Mouse (Mus musculus) neural tube, embryonic 11.5 days (tissue): ENCODE data around the gene Sugp2. TPM values are rescaled to one million over a fixed set of nuclear protein-coding genes. Genes with fewer than 3 reads are reported as not detected.

Experiments
- ATAC-seq: fragments of 200-750 bp; cut with Nextera tagmentation; 2 replicates; pipeline ENCODE4 v1.8.0; 2017; ENCODE audit warnings: moderate number of reproducible peaks, mild to moderate bottlenecking, moderate TSS enrichment, moderate library complexity; ENCODE audit not compliant: insufficient read depth, low FRiP score, low TSS enrichment
- DNase-seq: peaks from one replicate; pipeline ENCODE4 v3.0.0-alpha.2; 2015; ENCODE audit warnings: low spot score
- H3K27ac ChIP-seq: fragments of 300-500 bp; sonication (generic); 2 replicates; pipeline ENCODE4 v1.5.1; 2014; ENCODE audit warnings: low read depth, mild to moderate bottlenecking, low read length
- H3K27me3 ChIP-seq: fragments of 300-500 bp; sonication (generic); 2 replicates; pipeline ENCODE4 v1.6.1; 2014; ENCODE audit warnings: mild to moderate bottlenecking, low read length, mixed read lengths; ENCODE audit not compliant: control insufficient read depth, insufficient read depth
- H3K36me3 ChIP-seq: fragments of 300-500 bp; sonication (generic); 2 replicates; pipeline ENCODE4 v1.6.1; 2014; ENCODE audit warnings: mild to moderate bottlenecking, low read length, moderate library complexity, mixed read lengths; ENCODE audit not compliant: control insufficient read depth, insufficient read depth
- H3K4me1 ChIP-seq: fragments of 300-500 bp; sonication (generic); 2 replicates; pipeline ENCODE4 v1.6.1; 2014; ENCODE audit warnings: low read length, mixed read lengths; ENCODE audit not compliant: control insufficient read depth, insufficient read depth
- H3K4me2 ChIP-seq: fragments of 300-500 bp; sonication (generic); 2 replicates; pipeline ENCODE4 v1.6.1; 2014; ENCODE audit warnings: low read depth, mild to moderate bottlenecking, moderate library complexity
- H3K4me3 ChIP-seq: fragments of 300-500 bp; sonication (generic); 2 replicates; pipeline ENCODE4 v1.5.1; 2014; ENCODE audit warnings: low read depth, low read length
- H3K9ac ChIP-seq: fragments of 300-500 bp; sonication (generic); 2 replicates; pipeline ENCODE4 v1.6.1; 2014; ENCODE audit warnings: mild to moderate bottlenecking, low read length
- H3K9me3 ChIP-seq: fragments of 300-500 bp; sonication (generic); 2 replicates; pipeline ENCODE4 v1.6.1; 2016; ENCODE audit warnings: low read length; ENCODE audit not compliant: control insufficient read depth
- WGBS: fragments of 180-500 bp; shearing (Covaris S2); extraction: QIAGEN DNeasy Blood & Tissue Kit; methylation state at CpG from one replicate; pipeline ENCODE4 v1.1.7; 2014; 5-methylcytosine and 5-hydroxymethylcytosine counted together
- polyA plus RNA-seq: library from polyadenylated mRNA; unstranded; fragments of >200 nt; fragmentation: Nextera tagmentation; extraction: Ambion mirVana; gene quantifications from 2 replicates; pipeline ENCODE4 v1.2.1, GENCODE M21; 2014

The Sugp2 gene
- polyA plus RNA-seq, 1 experiment from 2014 or later = 50.6 TPM

DNA sequence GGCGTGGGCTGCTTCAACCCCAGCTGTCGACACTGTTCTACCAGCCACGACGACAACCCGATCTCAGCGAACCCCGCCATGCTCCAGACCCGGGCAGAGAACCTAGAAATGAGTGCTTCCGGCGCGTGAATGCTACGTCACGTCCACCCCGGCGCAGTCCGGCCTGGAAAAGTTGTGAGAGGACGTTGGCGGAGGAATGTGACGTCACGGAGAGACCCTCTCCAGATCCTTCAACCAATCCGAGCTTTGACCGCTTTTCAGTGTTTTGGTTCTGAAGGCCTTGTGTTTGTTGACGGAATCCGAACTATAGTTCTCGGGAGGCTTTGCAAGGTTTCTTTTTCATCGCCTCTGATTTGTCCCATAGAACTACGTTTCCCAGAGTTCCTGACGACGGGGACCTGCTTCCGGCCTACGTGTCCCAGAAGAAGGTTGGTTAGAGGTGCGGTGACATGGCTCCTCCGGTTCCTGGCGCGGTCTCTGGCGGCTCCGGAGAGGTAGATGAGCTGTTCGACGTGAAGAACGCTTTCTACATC, 68.4 kb downstream of the Sugp2 start, which contains the start of the genes Ddx49 and Cope:
Gene Ddx49, minus strand, starts transcription at position 132 of the 533 bp plus-strand sequence.
Gene Cope, plus strand, starts transcription at position 161 of the 533 bp plus-strand sequence.
- H3K4me1 ChIP-seq = peaks cover 13% of the 10 kb centered on the region
- H3K9me3 ChIP-seq = no peaks in the 10 kb centered on the region
- H3K27ac ChIP-seq = no peak within 1 kb of the TSS
- H3K9ac ChIP-seq = peak within 1 kb of the TSS; percentile 71
- H3K36me3 ChIP-seq = peaks cover 10% of the 10 kb centered on the region
- DNase-seq = peak; percentile 96
- peak within 1 kb of the TSS; percentile 91 for H3K4me2 ChIP-seq
- no peaks in the 10 kb centered on the region for H3K27me3 ChIP-seq
- peak within 1 kb of the TSS; percentile 93 for H3K4me3 ChIP-seq
- WGBS = 0% methylated on average over 40 of the region's 40 CpGs
- ATAC-seq = peak; percentile 94

DNA sequence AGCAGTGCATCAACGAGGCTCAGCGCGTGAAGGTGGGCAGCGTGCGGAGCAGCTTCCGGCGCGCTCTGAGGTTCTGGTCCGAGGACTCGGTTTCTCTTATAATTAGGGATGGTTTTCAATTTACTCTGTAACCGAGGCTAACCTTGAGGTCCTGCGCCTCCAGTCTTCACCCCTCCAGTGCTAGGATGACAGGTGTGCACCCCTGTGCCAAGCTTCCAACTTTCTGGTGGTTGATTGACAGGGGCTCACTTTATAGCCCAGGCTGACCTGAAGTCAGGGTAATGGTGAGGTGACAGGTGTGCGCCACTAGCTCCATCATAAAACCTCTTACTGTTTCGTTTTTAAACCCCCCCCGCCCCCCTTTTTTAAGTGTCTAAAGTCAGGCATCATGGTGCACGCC, 68.9 kb downstream of the Sugp2 start:
- no peak overlapping the region for H3K27ac ChIP-seq
- no peaks in the 10 kb centered on the region for H3K27me3 ChIP-seq
- DNase-seq (no peak), ATAC-seq (peak; percentile 28; the same call in 1 of the 2 replicates)
- H3K4me1 ChIP-seq = peaks cover 13% of the 10 kb centered on the region
- H3K9ac ChIP-seq = peak overlapping the region; percentile 71
- peak overlapping the region; percentile 93 for H3K4me3 ChIP-seq
- no peaks in the 10 kb centered on the region for H3K9me3 ChIP-seq
- 3% methylated on average over 16 of the region's 16 CpGs for WGBS
- H3K4me2 ChIP-seq = peak overlapping the region; percentile 91
- peaks cover 13% of the 10 kb centered on the region for H3K36me3 ChIP-seq

DNA sequence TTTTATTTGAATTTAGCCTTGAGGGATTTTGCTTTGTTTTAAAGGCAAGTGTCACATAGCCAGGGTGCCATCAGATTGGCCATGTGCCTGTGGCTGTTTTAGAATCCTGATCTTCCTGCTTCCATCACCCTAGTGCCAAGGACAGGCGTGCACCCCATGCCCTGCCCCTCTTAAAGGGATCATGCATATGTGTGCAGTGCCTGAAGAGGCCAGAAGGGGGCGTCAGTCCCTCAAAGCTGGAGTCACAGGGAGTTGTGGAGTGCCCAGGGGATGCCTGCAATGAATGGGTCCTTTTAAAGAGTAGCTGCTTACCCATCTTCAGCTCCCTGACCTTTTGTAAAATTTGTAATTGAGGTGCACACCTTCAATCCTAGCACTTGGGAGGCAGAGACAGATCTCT, 75.3 kb downstream of the Sugp2 start:
- Histone ChIP-seq H3K9ac (no peak overlapping the region), H3K4me3 (no peak overlapping the region), H3K27me3 (no peaks in the 10 kb centered on the region), H3K9me3 (no peaks in the 10 kb centered on the region), H3K4me2 (no peak overlapping the region), H3K36me3 (peaks cover 27% of the 10 kb centered on the region), H3K27ac (no peak overlapping the region), H3K4me1 (no peaks in the 10 kb centered on the region)
- 41% methylated on average over 2 of the region's 2 CpGs for WGBS
- ATAC-seq = no peak
- DNase-seq = no peak

DNA sequence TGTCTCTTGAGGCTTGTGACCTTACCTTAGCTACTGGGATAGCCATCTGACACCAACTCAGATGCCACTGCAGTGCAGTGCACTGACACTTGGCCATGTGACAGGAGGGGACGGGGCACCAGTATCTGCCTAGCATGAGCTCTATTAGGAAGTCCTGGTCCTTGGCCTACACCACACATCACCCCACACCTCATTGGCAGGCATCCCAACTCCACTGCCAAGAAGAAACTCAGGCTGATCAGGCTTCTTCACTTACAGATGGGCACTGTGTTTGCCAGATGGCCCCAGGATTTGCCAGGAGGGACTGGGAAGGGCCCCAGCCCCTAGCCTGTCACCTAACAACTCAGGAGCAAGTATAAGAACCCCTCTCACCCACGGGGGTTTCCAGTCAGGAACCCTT, 79.4 kb downstream of the Sugp2 start:
- no peak overlapping the region for H3K4me2 ChIP-seq
- H3K4me3 ChIP-seq = no peak overlapping the region
- H3K9me3 ChIP-seq = no peaks in the 10 kb centered on the region
- no peak for ATAC-seq
- H3K27me3 ChIP-seq = no peaks in the 10 kb centered on the region
- no peak for DNase-seq
- no peak overlapping the region for H3K9ac ChIP-seq
- 89% methylated on average over 2 of the region's 2 CpGs for WGBS
- peaks cover 25% of the 10 kb centered on the region for H3K4me1 ChIP-seq
- no peak overlapping the region for H3K27ac ChIP-seq
- H3K36me3 ChIP-seq = peaks cover 12% of the 10 kb centered on the region; the same call in 1 of the 2 replicates

DNA sequence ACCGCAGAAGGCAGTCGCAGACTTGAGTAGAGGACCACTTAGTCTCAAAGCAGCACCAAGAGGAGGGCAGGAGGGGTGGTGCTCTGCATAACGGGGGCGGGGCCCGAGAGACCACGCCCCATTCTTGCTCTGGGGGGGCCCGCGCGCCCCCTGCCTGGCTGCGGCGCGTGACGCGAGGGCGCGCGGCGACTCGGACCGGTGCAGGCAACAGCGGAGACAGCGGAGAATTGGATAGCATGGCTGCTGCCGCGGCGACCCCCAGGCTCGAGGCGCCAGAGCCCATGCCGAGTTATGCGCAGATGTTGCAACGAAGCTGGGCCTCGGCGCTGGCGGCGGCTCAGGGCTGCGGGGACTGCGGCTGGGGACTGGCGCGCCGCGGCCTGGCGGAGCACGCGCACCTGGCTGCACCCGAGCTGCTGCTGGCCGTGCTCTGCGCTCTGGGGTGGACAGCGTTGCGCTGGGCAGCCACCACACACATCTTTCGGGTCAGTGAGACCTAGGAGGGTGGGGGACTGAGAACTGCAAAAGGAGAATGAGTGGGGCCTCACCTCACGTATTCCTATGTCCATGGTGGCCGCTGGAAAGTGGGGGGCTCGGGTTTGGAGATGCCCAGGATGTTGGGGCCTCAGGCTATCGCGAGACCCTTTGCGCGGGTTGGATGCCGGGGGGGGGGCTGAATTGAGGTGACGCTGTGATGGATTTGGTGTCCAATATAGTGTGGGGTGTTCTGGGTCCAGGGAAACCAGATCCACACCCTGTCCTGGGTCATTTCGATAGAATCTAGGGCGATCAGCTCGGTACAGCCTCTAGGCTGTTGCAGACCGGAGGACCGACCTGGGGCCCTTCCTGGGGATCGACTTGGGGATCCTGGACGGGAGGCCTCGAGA, 81.8 kb downstream of the Sugp2 start, which contains the start of gene Cers1:
Gene Cers1, plus strand, starts transcription at position 152 of the 887 bp plus-strand sequence.
- ATAC-seq = peak; percentile 46
- Histone ChIP-seq H3K9me3 (no peaks in the 10 kb centered on the region), H3K4me1 (peaks cover 25% of the 10 kb centered on the region), H3K4me2 (peak within 1 kb of the TSS; percentile 59), H3K9ac (peak within 1 kb of the TSS; percentile 63), H3K27me3 (no peaks in the 10 kb centered on the region), H3K27ac (peak within 1 kb of the TSS; percentile 75), H3K36me3 (peaks cover 6% of the 10 kb centered on the region; the same call in 1 of the 2 replicates), H3K4me3 (peak within 1 kb of the TSS; percentile 47)
- 3% methylated on average over 59 of the region's 66 CpGs for WGBS
- DNase-seq = peak; percentile 79

DNA sequence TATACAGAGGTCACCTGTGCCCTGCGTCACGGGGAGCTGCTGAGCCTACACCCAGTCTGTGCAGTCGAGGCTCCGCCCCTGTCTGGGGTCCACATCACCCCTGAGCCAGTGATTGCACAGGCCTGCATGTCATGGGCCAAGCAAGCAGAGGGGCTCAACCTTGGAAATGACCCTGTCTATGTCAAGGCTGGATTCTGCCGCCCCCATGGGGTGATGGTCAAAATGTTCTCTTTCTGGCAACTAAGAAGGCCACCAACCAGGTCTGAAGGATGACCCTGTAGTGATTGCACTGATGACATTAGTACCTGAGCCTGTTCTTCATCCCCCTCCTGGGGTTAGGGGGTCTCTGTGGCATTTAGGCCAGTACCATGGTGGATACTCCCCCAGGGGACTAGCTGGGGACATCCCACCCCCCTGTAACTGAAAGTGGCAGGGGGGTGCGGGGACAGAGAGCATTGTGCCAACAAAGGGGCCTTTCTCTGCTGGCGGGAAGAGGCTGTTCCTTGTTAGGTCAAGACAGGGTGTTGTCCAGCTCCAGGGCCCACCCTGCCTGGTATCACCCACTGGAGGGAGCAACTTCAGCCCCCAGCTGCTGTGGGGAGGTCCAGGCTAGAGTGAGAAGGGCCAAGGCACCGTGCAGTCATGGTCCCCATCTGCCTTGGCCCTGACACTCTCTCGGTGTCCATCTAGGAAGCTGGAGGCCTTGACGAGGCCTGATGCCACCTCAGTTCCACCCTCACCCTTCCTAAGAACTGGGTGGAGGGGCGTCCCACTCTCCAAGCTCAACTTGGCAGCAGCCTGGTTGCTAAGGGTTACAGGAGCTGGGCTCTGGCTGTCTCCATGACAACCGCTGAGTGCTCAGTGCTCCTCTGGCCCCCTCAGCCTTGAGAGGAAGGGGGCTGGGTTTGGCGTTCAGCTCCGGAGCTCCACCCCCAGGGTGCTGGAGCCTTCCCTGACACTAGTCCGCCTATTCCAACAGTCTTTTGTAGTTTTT, 82.8 kb downstream of the Sugp2 start:
- DNase-seq (peak; percentile 87), ATAC-seq (peak; percentile 86)
- H3K9me3 ChIP-seq = no peaks in the 10 kb centered on the region
- peaks cover 4% of the 10 kb centered on the region; the same call in 1 of the 2 replicates for H3K36me3 ChIP-seq
- H3K4me1 ChIP-seq = peaks cover 25% of the 10 kb centered on the region
- H3K4me2 ChIP-seq = peak overlapping the region; percentile 59
- 12% methylated on average over 15 of the region's 15 CpGs for WGBS
- peak overlapping the region; percentile 75; the same call in 1 of the 2 replicates for H3K27ac ChIP-seq
- H3K4me3 ChIP-seq = peak overlapping the region; percentile 47
- H3K27me3 ChIP-seq = no peaks in the 10 kb centered on the region
- H3K9ac ChIP-seq = peak overlapping the region; percentile 63

DNA sequence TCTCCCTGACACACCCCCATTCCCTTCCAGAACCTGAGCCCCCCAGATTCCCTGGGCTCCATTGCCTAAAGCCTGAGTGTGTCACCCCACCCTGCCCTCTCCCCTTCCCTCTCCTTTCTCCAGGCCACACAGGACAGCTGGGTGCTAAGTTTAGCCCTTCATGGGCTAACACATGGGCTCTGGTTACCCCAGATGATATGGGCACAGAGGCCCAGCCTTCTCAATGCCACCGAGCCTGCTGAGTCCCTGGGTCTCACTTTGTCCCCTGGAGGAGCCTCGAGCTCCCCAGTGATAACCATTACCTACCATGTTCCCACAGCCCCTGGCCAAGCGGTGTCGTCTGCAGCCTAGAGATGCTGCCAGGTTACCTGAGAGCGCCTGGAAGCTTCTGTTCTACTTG, 83.8 kb downstream of the Sugp2 start:
- Histone ChIP-seq H3K4me3 (no peak overlapping the region), H3K27ac (no peak overlapping the region), H3K36me3 (peaks cover 3% of the 10 kb centered on the region; the same call in 1 of the 2 replicates), H3K9ac (no peak overlapping the region; the same call in 1 of the 2 replicates), H3K4me1 (peaks cover 25% of the 10 kb centered on the region), H3K9me3 (no peaks in the 10 kb centered on the region), H3K27me3 (no peaks in the 10 kb centered on the region), H3K4me2 (no peak overlapping the region)
- ATAC-seq (no peak), DNase-seq (no peak)
- 87% methylated on average over 5 of the region's 5 CpGs for WGBS

DNA sequence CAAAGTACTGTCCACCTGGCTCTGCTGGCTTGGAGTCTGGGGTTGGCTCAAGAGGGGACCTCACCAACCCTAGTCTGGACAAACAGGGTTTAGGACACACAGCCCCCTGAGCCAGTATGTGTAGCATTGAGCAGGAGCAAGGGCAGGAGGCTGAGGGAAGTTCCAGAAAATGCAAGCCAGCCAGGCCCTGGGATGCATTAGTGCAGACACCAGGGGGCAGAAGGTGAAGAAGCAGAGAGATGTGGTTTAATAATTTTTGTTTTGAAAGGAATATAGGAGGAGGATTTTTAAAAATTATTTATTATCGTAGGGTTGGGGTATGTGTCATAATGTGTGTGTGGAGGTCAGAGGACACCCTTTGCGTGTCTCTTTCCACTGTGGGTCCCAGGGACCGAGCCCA, 89.7 kb downstream of the Sugp2 start:
- DNase-seq (no peak), ATAC-seq (no peak)
- Histone ChIP-seq H3K4me1 (no peaks in the 10 kb centered on the region), H3K9ac (no peak overlapping the region), H3K9me3 (no peaks in the 10 kb centered on the region), H3K36me3 (0 out of 2 replicates have a peak, but pooled peaks cover 2% of the 10 kb centered on the region), H3K4me2 (no peak overlapping the region), H3K27me3 (no peaks in the 10 kb centered on the region), H3K27ac (no peak overlapping the region), H3K4me3 (no peak overlapping the region)
- 88% methylated on average over 3 of the region's 3 CpGs for WGBS
